Comparison of ENCODE assay signal across 8 mouse cellular contexts in genomic region chr8:105346611-105347427, GRCm38 (mm10). TPM values are rescaled to one million over a fixed set of nuclear protein-coding genes. Genes with fewer than 3 reads are reported as not detected.
A peak's percentile ranks its signal among the peaks of the same experiment; 100 is the strongest.
DNase-seq lines count a peak whose midpoint lies in the region; ATAC-seq and TF ChIP-seq lines count a peak whose summit lies in the region.

No protein-coding gene starts in this region.

- peak overlapping the region; percentile 79 for H3K9ac ChIP-seq in liver, adult 2 months (ENCODE audit: low read depth, low read length)
- peak overlapping the region; percentile 61 for H3K9ac ChIP-seq in intestine, embryonic 14.5 days (ENCODE audit: low read length)
- H3K9ac ChIP-seq in liver, embryonic 12.5 days, result peak overlapping the region; percentile 77

- H3K27me3 ChIP-seq in liver, adult 2 months (ENCODE audit: control insufficient read depth, insufficient read depth, low read length), result peaks cover 11% of the 10 kb centered on the region
- 0 out of 2 replicates have a peak, but pooled peaks cover 4% of the 10 kb centered on the region for H3K27me3 ChIP-seq in intestine, embryonic 14.5 days (replicated peaks; ENCODE audit: control insufficient read depth, insufficient read depth, low read length)
- H3K27me3 ChIP-seq in liver, embryonic 12.5 days (replicated peaks), result peaks cover 74% of the 10 kb centered on the region

- peak overlapping the region; percentile 77 for H3K4me2 ChIP-seq in intestine, embryonic 14.5 days (ENCODE audit: low read length)
- H3K4me2 ChIP-seq in liver, embryonic 12.5 days, result peak overlapping the region; percentile 98

- peak overlapping the region; percentile 87 for H3K4me3 ChIP-seq in liver, adult 2 months (ENCODE audit: insufficient read depth, low read depth, low read length)
- H3K4me3 ChIP-seq in intestine, embryonic 14.5 days (ENCODE audit: low read depth, low read length), result peak overlapping the region; percentile 84
- H3K4me3 ChIP-seq in liver, embryonic 12.5 days, result peak overlapping the region; percentile 70

- H3K27ac ChIP-seq in liver, adult 2 months (replicated peaks; ENCODE audit: insufficient read depth, low read depth, low read length), result peak overlapping the region; percentile 27
- peak overlapping the region; percentile 77 for H3K27ac ChIP-seq in intestine, embryonic 14.5 days (ENCODE audit: low read depth)
- peak overlapping the region; percentile 74 for H3K27ac ChIP-seq in liver, embryonic 12.5 days

- no peak for TF ChIP-seq POLR2A in liver, adult 2 months (IDR thresholded peaks at IDR 0.05; ENCODE audit: extremely low read depth, insufficient read depth, low read length)

- peak; percentile 63 for ATAC-seq in intestine, embryonic 14.5 days (replicated peaks; ENCODE audit: low FRiP score, low TSS enrichment, low read depth)
- no peak; the same call in 1 of the 2 replicates for ATAC-seq in liver, embryonic 12.5 days

- TF ChIP-seq CTCF in liver, adult 2 months (IDR thresholded peaks at IDR 0.05; ENCODE audit: low read depth, low read length), result no peak

- H3K4me1 ChIP-seq in liver, adult 2 months (ENCODE audit: control insufficient read depth, insufficient read depth, low read length), result no peaks in the 10 kb centered on the region; the same call in 1 of the 2 replicates
- peaks cover 32% of the 10 kb centered on the region for H3K4me1 ChIP-seq in intestine, embryonic 14.5 days (replicated peaks; ENCODE audit: control insufficient read depth, insufficient read depth, low read length)
- H3K4me1 ChIP-seq in liver, embryonic 12.5 days, result peaks cover 69% of the 10 kb centered on the region

- H3K79me2 ChIP-seq in liver, adult 2 months (ENCODE audit: control insufficient read depth, insufficient read depth, low read length), result no peaks in the 10 kb centered on the region

- 15% methylated on average over 34 of the region's 34 CpGs for WGBS in liver, adult 2 months
- WGBS in intestine, embryonic 14.5 days, result under 1% methylated on average over 33 of the region's 34 CpGs
- 9% methylated on average over 34 of the region's 34 CpGs for WGBS in liver, embryonic 12.5 days (ENCODE audit: insufficient replicate concordance)

- intact Hi-C loops in gastrocnemius, postnatal 14 days (cut with DNase I; ENCODE audit: low total_unique reads), result no loop called here

- H3K9me3 ChIP-seq in intestine, embryonic 14.5 days (ENCODE audit: control insufficient read depth, low read length), result no peaks in the 10 kb centered on the region
- H3K9me3 ChIP-seq in liver, embryonic 12.5 days (replicated peaks), result no peaks in the 10 kb centered on the region

- H3K36me3 ChIP-seq in liver, adult 2 months (ENCODE audit: control insufficient read depth, insufficient read depth, low read length), result no peaks in the 10 kb centered on the region
- H3K36me3 ChIP-seq in intestine, embryonic 14.5 days (ENCODE audit: control insufficient read depth, insufficient read depth, low read length), result no peaks in the 10 kb centered on the region
- no peaks in the 10 kb centered on the region for H3K36me3 ChIP-seq in liver, embryonic 12.5 days

- DNase-seq in liver, adult 2 months (ENCODE audit: extremely low read depth, low read depth, low spot score), result peak; percentile 37
- no peak for DNase-seq in liver
- peak; percentile 35 to 44 for DNase-seq in cerebellum, postnatal 14 days
- DNase-seq in gastrocnemius, postnatal 14 days, result peak; percentile 82
- DNase-seq in intestine, embryonic 14.5 days (ENCODE audit: low spot score), result peak; percentile 81
- DNase-seq in naive thymus-derived CD4-positive, alpha-beta T cell, adult 2 months (ENCODE audit: low read depth), result peak; percentile 16
- peak; percentile 67 to 78 for DNase-seq in urinary bladder, postnatal 4 days (ENCODE audit: low spot score in 2 of 2)

RNA-seq across cellular contexts. Expression of gene Fhod1, which starts 0.9 kb away (rescaled TPM):
- 1.7 and 1.9 TPM in 2 replicates for total RNA-seq in liver, adult 2 months (2014; rRNA removed)
- polyA plus RNA-seq in liver, adult 2 months (2012; rRNA removed), result 3.2 and 7.8 TPM in 2 replicates
- total RNA-seq in gastrocnemius, postnatal 14 days (2021), result 10 to 100 TPM; 12.1 to 15.6 TPM
- polyA plus RNA-seq in intestine, embryonic 14.5 days (2014; fragmentation: Nextera tagmentation; extraction: Ambion mirVana), result 3.2 and 3.5 TPM in 2 replicates
- polyA plus RNA-seq in liver, embryonic 12.5 days (2016; fragmentation: Nextera tagmentation; extraction: Ambion mirVana), result 1.2 and 1.4 TPM in 2 replicates

RNA-seq across cellular contexts. Expression of gene Slc9a5, which starts 1.8 kb away (rescaled TPM):
- under 0.01 and 0.20 TPM in 2 replicates for total RNA-seq in liver, adult 2 months (2014; rRNA removed)
- 0.15 and 0.53 TPM in 2 replicates for polyA plus RNA-seq in liver, adult 2 months (2012; rRNA removed)
- 1 to 10 TPM in 1 of 2 experiments, under 1 TPM in 1; 0.84 to 1.0 TPM for total RNA-seq in gastrocnemius, postnatal 14 days (2021)
- polyA plus RNA-seq in intestine, embryonic 14.5 days (2014; fragmentation: Nextera tagmentation; extraction: Ambion mirVana), result 1.5 and 2.3 TPM in 2 replicates
- 0.42 and 0.48 TPM in 2 replicates for polyA plus RNA-seq in liver, embryonic 12.5 days (2016; fragmentation: Nextera tagmentation; extraction: Ambion mirVana)

RNA-seq across cellular contexts. Expression of gene Tmem208, which starts 20.7 kb away (rescaled TPM):
- 97.9 and 104 TPM in 2 replicates for total RNA-seq in liver, adult 2 months (2014; rRNA removed)
- polyA plus RNA-seq in liver, adult 2 months (2012; rRNA removed), result 87.5 and 90.9 TPM in 2 replicates
- total RNA-seq in gastrocnemius, postnatal 14 days (2021), result 10 to 100 TPM; 20.6 to 21.5 TPM
- 136 and 138 TPM in 2 replicates for polyA plus RNA-seq in intestine, embryonic 14.5 days (2014; fragmentation: Nextera tagmentation; extraction: Ambion mirVana)
- 106 and 109 TPM in 2 replicates for polyA plus RNA-seq in liver, embryonic 12.5 days (2016; fragmentation: Nextera tagmentation; extraction: Ambion mirVana)

RNA-seq across cellular contexts. Expression of gene Lrrc29, which starts 20.7 kb away (rescaled TPM):
- total RNA-seq in liver, adult 2 months (2014; rRNA removed), result 3.0 and 3.2 TPM in 2 replicates
- polyA plus RNA-seq in liver, adult 2 months (2012; rRNA removed), result 7.9 and 12.9 TPM in 2 replicates
- total RNA-seq in gastrocnemius, postnatal 14 days (2021), result 1 to 10 TPM in 1 of 2 experiments, under 1 TPM in 1; 0.76 to 1.6 TPM
- 1.9 and 2.3 TPM in 2 replicates for polyA plus RNA-seq in intestine, embryonic 14.5 days (2014; fragmentation: Nextera tagmentation; extraction: Ambion mirVana)
- polyA plus RNA-seq in liver, embryonic 12.5 days (2016; fragmentation: Nextera tagmentation; extraction: Ambion mirVana), result 9.9 and 10.0 TPM in 2 replicates

RNA-seq across cellular contexts. Expression of gene Plekhg4, which starts 26.3 kb away (rescaled TPM):
- under 0.01 and 0.13 TPM in 2 replicates for total RNA-seq in liver, adult 2 months (2014; rRNA removed)
- polyA plus RNA-seq in liver, adult 2 months (2012; rRNA removed), result 0.09 TPM in 1 of 2 replicates, not detected in the other
- under 1 TPM; 0.07 to 0.08 TPM for total RNA-seq in gastrocnemius, postnatal 14 days (2021)
- 0.19 and 0.27 TPM in 2 replicates for polyA plus RNA-seq in intestine, embryonic 14.5 days (2014; fragmentation: Nextera tagmentation; extraction: Ambion mirVana)
- not detected in 2 replicates for polyA plus RNA-seq in liver, embryonic 12.5 days (2016; fragmentation: Nextera tagmentation; extraction: Ambion mirVana)

Comparison
In these comparisons a context has a peak if more than half of its experiments do, and no peak if none do; other contexts are left out.
1. H3K27ac ChIP-seq: peak in every context shown above with its lines; median percentile 77 in intestine, embryonic 14.5 days; 74 in liver, embryonic 12.5 days; 27 in liver, adult 2 months.